Mouse (Mus musculus): ENCODE measurements around the gene Gm10600.
"Not testable (repeated sequence)": the region's sequence is repeated elsewhere in the genome, so short reads cannot be mapped to it uniquely, and the experiment has no call there.

Gm10600 gene

GRCm38 (mm10) chr4:42240339-42240738 lies at the start of gene Gm10600:
TSS of gene Gm10600 (plus strand) at chr4:42240639.
- DNase-seq (ENCODE audit: low spot score) = not testable (repeated sequence)

GRCm38 (mm10) chr4:42255467-42255866 lies 15.0 kb downstream of the Gm10600 start, which contains the start of gene Ccl21b:
TSS of gene Ccl21b (plus strand) at chr4:42255767.
- DNase-seq (ENCODE audit: low spot score) = not testable (repeated sequence)
